Mouse (Mus musculus) thymus, postnatal 36 days (tissue): Measurements from ENCODE around the gene S1pr1.
A peak's percentile ranks its signal among the peaks of the same experiment; 100 is the strongest.

Source experiments
- DNase-seq, 2 experiments: peaks; one replicate each; pipeline ENCODE4 v3.0.0; 2022; ENCODE audit warnings: mixed read lengths in 2 of 2

Gene S1pr1

GRCm38 (mm10) chr3:115673663-115674157 is 41.2 kb downstream of the S1pr1 start:
- DNase-seq: peak; percentile 16 to 28

- DNase-seq: no peak
Observed at GRCm38 (mm10) chr3:115672965-115673662, 41.8 kb downstream of the S1pr1 start.

GRCm38 (mm10) chr3:115669230-115669629 is 45.6 kb downstream of the S1pr1 start:
- no peak for DNase-seq

GRCm38 (mm10) chr3:115667182-115667581 is 47.7 kb downstream of the S1pr1 start:
- no peak for DNase-seq

- DNase-seq: no peak
Observed at GRCm38 (mm10) chr3:115666547-115666946, 48.3 kb downstream of the S1pr1 start.

- no peak for DNase-seq
Observed at GRCm38 (mm10) chr3:115664497-115664896, 50.4 kb downstream of the S1pr1 start.

GRCm38 (mm10) chr3:115660701-115661460 is 54.0 kb downstream of the S1pr1 start:
- peak; percentile 66 to 68 for DNase-seq
